Mouse (Mus musculus) embryonic facial prominence, embryonic 11.5 days (tissue): Measurements from ENCODE around the gene Rpain. TPM values are rescaled to one million over a fixed set of nuclear protein-coding genes. Genes with fewer than 3 reads are reported as not detected.

Source experiments
- ATAC-seq: fragments of 200-750 bp; cut with Nextera tagmentation; replicated peaks from 2 replicates; pipeline ENCODE4 v1.8.0; 2017; ENCODE audit warnings: low read depth; ENCODE audit not compliant: insufficient number of reproducible peaks, low FRiP score, low TSS enrichment
- DNase-seq: peaks from one replicate; pipeline ENCODE4 v3.0.0-alpha.2; 2015; ENCODE audit warnings: low spot score
- H3K27ac ChIP-seq: fragments of 300-500 bp; sonication (generic); replicated peaks from 2 replicates; pipeline ENCODE4 v1.5.1; 2014; ENCODE audit warnings: mild to moderate bottlenecking, low read depth, low read length, control low read depth
- H3K27me3 ChIP-seq: fragments of 300-500 bp; sonication (generic); 2 replicates; pipeline ENCODE4 v1.6.1; 2014; ENCODE audit warnings: mild to moderate bottlenecking, low read length, moderate library complexity, mixed read lengths; ENCODE audit not compliant: control insufficient read depth, insufficient read depth
- H3K36me3 ChIP-seq: fragments of 300-500 bp; sonication (generic); replicated peaks from 2 replicates; pipeline ENCODE4 v1.6.1; 2014; ENCODE audit warnings: low read depth, mild to moderate bottlenecking, low read length, moderate library complexity, mixed read lengths; ENCODE audit not compliant: control insufficient read depth, insufficient read depth
- H3K4me1 ChIP-seq: fragments of 300-500 bp; sonication (generic); 2 replicates; pipeline ENCODE4 v1.6.1; 2014; ENCODE audit warnings: low read length, mixed read lengths; ENCODE audit not compliant: control insufficient read depth, insufficient read depth
- H3K4me2 ChIP-seq: fragments of 300-500 bp; sonication (generic); 2 replicates; pipeline ENCODE4 v1.6.1; 2014; ENCODE audit warnings: low read depth, mild to moderate bottlenecking, control low read depth, low read length, moderate library complexity
- H3K4me3 ChIP-seq: fragments of 300-500 bp; sonication (generic); 2 replicates; pipeline ENCODE4 v1.5.1; 2014; ENCODE audit warnings: low read depth, low read length, control low read depth
- H3K9ac ChIP-seq: fragments of 300-500 bp; sonication (generic); replicated peaks from 2 replicates; pipeline ENCODE4 v1.6.1; 2014; ENCODE audit warnings: mild to moderate bottlenecking, control low read depth, low read length
- H3K9me3 ChIP-seq: fragments of 300-500 bp; sonication (generic); replicated peaks from 2 replicates; pipeline ENCODE4 v1.6.1; 2016; ENCODE audit warnings: mild to moderate bottlenecking, low read length, inconsistent platforms, mixed read lengths; ENCODE audit not compliant: control insufficient read depth
- WGBS: fragments of 180-500 bp; shearing (Covaris S2); extraction: QIAGEN DNeasy Blood & Tissue Kit; methylation state at CpG from one replicate; pipeline ENCODE4 v1.1.7; 2014; 5-methylcytosine and 5-hydroxymethylcytosine counted together
- polyA plus RNA-seq: library from polyadenylated mRNA; unstranded; fragments of >200 nt; fragmentation: Nextera tagmentation; extraction: Ambion mirVana; gene quantifications from 2 replicates; pipeline ENCODE4 v1.2.1, GENCODE M21; 2014

The Rpain gene
- polyA plus RNA-seq, 1 experiment from 2014 or later = 62.5 TPM

DNA sequence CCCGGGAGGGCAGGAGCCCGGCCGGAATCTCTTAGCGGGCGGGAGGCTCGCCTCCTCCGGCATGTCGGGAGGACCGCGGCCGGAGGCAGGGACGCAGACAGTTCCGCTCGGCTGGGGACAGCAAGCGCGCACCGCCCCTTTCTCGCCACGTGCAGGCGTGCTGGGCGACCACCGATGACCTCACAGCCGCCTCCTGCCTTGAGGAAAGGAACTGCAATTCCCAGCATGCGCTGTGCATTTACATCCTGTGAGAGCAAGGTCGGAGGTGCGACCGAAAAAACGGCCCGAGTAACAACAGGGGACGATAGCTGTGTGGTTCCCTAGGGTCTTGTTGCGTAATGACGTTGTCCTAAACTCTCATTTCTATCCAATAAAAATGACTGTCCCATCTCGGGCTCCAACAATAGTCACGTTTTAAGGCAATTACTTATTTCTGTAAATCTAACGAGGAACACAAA, 34.3 kb downstream of the Rpain start, which contains the start of gene Dhx33:
TSS of gene Dhx33 (minus strand) at position 122 of the 458 bp plus-strand sequence.
- peak within 1 kb of the TSS; percentile 65 for H3K27ac ChIP-seq
- no peaks in the 10 kb centered on the region for H3K4me1 ChIP-seq
- peak within 1 kb of the TSS; percentile 95 for H3K4me3 ChIP-seq
- ATAC-seq (peak; percentile 97), DNase-seq (peak; percentile 98)
- WGBS = 1% methylated on average over 35 of the region's 35 CpGs
- H3K4me2 ChIP-seq = peak within 1 kb of the TSS; percentile 64
- no peaks in the 10 kb centered on the region for H3K9me3 ChIP-seq
- no peaks in the 10 kb centered on the region for H3K36me3 ChIP-seq
- H3K27me3 ChIP-seq = no peaks in the 10 kb centered on the region
- H3K9ac ChIP-seq = peak within 1 kb of the TSS; percentile 75

DNA sequence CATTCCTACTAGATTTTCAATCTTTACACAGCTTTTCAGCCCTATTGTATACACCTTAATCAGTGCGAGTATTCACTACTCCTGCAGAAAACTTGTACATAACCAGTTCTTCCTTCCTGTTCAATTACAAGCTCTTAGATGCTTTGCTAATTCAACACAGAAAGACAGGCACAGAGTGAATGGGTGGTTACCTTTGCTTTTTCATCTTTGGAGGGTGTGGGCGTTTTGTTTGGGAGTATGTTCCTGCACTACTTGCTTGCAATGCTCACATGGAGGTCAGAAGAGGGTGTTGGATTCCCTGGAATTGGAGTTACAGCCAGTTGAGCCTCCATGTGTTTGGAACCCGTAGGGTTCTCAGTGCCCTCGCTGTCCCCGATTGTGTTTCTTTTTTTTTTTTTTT, 35.0 kb downstream of the Rpain start:
- no peaks in the 10 kb centered on the region for H3K27me3 ChIP-seq
- H3K36me3 ChIP-seq = no peaks in the 10 kb centered on the region
- peak overlapping the region; percentile 19 for H3K4me3 ChIP-seq
- 65% methylated on average over 5 of the region's 5 CpGs for WGBS
- no peaks in the 10 kb centered on the region for H3K4me1 ChIP-seq
- 0 out of 2 replicates have a peak overlapping the region, but pooled peaks have one; percentile 15 for H3K9ac ChIP-seq
- ATAC-seq = no peak
- peak; percentile 7 for DNase-seq
- no peak overlapping the region for H3K27ac ChIP-seq
- H3K9me3 ChIP-seq = no peaks in the 10 kb centered on the region
- H3K4me2 ChIP-seq = no peak overlapping the region

DNA sequence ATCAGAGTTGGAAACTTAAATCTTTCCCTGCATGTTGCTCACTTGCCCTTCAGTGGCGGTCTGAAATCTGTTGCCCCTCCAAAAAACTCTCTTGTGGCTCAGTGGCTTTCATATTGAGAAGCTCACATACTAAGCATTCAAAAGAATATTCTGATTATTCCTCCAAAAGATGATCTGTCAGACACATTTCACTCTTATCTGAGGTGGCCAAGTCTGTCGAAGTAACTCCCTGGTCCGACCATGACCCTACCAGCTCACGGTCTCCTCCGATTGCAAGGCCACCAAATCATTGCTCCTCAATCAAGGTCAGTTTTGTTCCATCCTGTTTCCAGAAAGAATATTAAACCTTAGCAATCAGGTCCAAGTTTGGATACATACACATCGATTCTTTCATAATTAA, 37.0 kb downstream of the Rpain start:
- no peak overlapping the region for H3K4me3 ChIP-seq
- no peaks in the 10 kb centered on the region for H3K36me3 ChIP-seq
- H3K9me3 ChIP-seq = no peaks in the 10 kb centered on the region
- DNase-seq (no peak), ATAC-seq (no peak)
- no peak overlapping the region for H3K27ac ChIP-seq
- 96% methylated on average over 6 of the region's 6 CpGs for WGBS
- no peak overlapping the region for H3K4me2 ChIP-seq
- no peak overlapping the region for H3K9ac ChIP-seq
- no peaks in the 10 kb centered on the region for H3K27me3 ChIP-seq
- no peaks in the 10 kb centered on the region for H3K4me1 ChIP-seq

DNA sequence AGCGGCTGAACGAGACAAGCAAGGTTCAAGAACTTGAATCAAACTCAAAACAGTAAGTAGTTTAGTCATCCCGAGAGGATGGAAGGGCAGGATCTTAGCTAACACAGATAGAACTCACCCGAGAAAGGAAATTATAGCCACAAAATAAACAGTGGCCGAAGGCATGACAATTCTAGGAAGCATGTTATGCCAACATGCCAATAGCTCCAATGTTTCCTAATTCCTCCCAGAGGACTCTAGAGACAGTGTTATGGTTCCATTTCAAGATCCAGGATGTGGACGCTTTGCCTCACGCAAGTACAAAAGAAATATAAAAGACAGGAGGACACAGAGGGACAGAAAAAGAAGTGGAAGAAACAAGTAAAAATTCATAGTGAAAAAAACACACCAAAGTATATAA, 37.8 kb downstream of the Rpain start:
- no peak for DNase-seq
- no peaks in the 10 kb centered on the region for H3K27me3 ChIP-seq
- H3K36me3 ChIP-seq = peaks cover 3% of the 10 kb centered on the region

DNA sequence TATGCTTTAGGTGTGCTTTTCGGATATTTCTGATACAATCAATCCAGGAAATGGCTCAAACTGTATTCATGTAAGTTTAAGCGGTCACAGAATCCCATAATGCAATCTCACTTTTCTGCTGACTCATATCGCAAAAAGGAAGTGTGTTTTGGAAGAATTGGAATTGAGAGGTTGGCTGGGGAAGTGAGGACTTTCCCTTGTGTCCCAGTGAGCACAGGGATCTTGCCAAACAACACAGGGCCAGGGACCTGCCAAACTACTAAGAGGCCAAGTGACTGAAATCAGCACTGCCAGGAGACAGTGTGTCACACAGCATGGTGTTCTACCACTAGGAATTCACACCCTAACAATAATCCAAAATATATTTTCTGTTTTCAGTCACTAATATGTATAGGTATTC, 38.3 kb downstream of the Rpain start:
- Histone ChIP-seq H3K4me3 (no peak overlapping the region), H3K36me3 (peaks cover 3% of the 10 kb centered on the region), H3K9ac (no peak overlapping the region), H3K9me3 (no peaks in the 10 kb centered on the region), H3K4me2 (no peak overlapping the region), H3K27me3 (no peaks in the 10 kb centered on the region), H3K4me1 (no peaks in the 10 kb centered on the region), H3K27ac (no peak overlapping the region)
- WGBS = 95% methylated on average over 3 of the region's 3 CpGs
- no peak for ATAC-seq
- no peak for DNase-seq

More for the DNA sequence above, 37.8 kb downstream of the Rpain start:
- WGBS = 90% methylated on average over 7 of the region's 7 CpGs
- no peak overlapping the region for H3K9ac ChIP-seq
- no peaks in the 10 kb centered on the region for H3K4me1 ChIP-seq
- H3K27ac ChIP-seq = no peak overlapping the region
- ATAC-seq = no peak
- no peak overlapping the region for H3K4me3 ChIP-seq
- no peak overlapping the region for H3K4me2 ChIP-seq
- H3K9me3 ChIP-seq = no peaks in the 10 kb centered on the region

DNA sequence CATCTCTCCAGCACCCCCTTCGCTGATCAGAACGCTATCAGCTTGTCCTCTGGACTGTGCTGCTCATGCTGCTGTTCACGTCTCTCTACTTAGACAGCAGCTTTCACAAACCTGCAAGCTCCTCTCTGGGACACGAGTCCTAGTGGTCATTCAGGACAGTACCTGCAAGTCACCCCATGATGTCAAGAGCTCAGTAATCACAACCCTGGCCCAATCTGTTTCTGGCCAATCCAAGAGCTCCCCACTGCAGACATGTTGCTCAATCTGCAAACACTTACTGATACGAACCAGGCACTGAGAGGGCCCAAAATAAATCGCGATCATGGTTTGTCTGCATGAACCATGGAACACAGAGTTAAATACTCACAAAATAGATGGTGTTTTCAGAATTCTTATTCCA, 42.7 kb downstream of the Rpain start:
- ATAC-seq = no peak
- no peak overlapping the region for H3K9ac ChIP-seq
- H3K4me3 ChIP-seq = no peak overlapping the region
- H3K9me3 ChIP-seq = no peaks in the 10 kb centered on the region
- H3K27ac ChIP-seq = no peak overlapping the region
- WGBS = 96% methylated on average over 7 of the region's 7 CpGs
- no peaks in the 10 kb centered on the region for H3K27me3 ChIP-seq
- peaks cover 3% of the 10 kb centered on the region for H3K36me3 ChIP-seq
- H3K4me2 ChIP-seq = no peak overlapping the region
- no peak for DNase-seq
- H3K4me1 ChIP-seq = no peaks in the 10 kb centered on the region

DNA sequence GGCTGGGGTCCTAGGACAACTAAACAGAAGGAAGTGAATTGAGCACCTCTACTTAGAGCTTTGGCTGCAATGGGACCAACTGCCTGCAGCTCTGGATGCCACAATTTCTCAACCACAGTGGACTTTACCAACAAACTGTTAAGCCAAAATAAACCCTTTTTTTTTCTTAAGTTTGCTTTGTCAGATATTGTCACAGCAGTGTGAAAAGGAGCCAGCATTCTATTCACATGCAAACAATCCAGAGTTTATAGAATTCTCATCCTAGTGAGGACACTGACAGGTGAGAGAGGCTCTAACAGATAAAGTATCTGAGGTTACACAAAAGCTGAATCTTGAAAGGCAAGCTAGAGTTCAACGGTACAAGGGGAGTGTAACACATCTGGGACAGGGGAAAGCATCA, 47.0 kb downstream of the Rpain start:
- no peak overlapping the region for H3K4me3 ChIP-seq
- no peaks in the 10 kb centered on the region for H3K27me3 ChIP-seq
- H3K36me3 ChIP-seq = peaks cover 3% of the 10 kb centered on the region
- H3K9ac ChIP-seq = no peak overlapping the region
- H3K27ac ChIP-seq = no peak overlapping the region
- no peaks in the 10 kb centered on the region for H3K9me3 ChIP-seq
- DNase-seq (no peak), ATAC-seq (no peak)
- 93% methylated on average over 1 of the region's 1 CpGs for WGBS
- no peak overlapping the region for H3K4me2 ChIP-seq
- H3K4me1 ChIP-seq = no peaks in the 10 kb centered on the region

DNA sequence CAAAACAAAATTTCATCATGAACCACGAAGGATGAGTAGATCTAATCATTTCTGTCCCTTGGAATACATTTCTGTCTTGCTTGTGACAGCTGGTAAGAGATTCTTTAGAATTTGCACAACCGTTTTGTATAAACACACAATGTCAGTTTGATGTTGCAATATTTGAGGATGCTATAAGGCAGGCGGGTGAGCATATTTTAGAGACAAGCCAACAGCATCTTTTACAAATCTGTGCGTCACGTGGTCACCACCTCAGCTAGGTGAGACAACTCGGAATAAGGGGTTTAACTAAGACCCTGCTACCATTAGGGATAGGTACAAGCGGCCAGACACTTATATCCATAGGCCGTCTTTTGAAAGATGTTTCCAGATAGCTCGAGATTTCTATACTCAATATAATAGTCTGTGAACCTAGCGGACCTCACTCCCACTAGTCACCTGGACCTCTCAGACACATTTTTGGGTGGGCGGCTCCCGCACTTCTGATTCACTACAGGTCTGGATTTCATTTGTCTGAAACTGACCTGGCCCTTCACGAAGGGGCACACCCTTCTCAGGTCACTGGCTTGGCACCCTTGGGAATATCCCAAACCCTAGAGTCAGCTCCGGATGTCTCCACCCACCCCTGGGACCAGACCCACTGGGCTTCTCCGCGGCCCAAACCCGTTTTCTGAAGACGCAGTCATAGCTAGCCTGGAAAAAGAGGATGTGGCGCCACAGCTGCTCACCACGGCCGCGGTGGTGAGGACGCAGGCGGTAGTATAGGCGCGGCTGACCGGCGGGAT, 48.6 kb downstream of the Rpain start:
- ATAC-seq = no peak; the same call in 1 of the 2 replicates

More for the DNA sequence above, 48.6 kb downstream of the Rpain start:
- H3K4me1 ChIP-seq = no peaks in the 10 kb centered on the region
- 6% methylated on average over 28 of the region's 28 CpGs for WGBS
- H3K4me3 ChIP-seq = peak overlapping the region; percentile 87
- H3K27me3 ChIP-seq = no peaks in the 10 kb centered on the region
- peak overlapping the region; percentile 91 for H3K9ac ChIP-seq
- peak overlapping the region; percentile 34 for H3K4me2 ChIP-seq
- no peaks in the 10 kb centered on the region for H3K36me3 ChIP-seq
- no peak for DNase-seq
- no peaks in the 10 kb centered on the region for H3K9me3 ChIP-seq
- H3K27ac ChIP-seq = no peak overlapping the region; the same call in 1 of the 2 replicates
